Mouse (Mus musculus): Measurements from ENCODE around the gene Nfyb. TPM values are rescaled to one million over a fixed set of nuclear protein-coding genes. Genes with fewer than 3 reads are reported as not detected.
A peak's percentile ranks its signal among the peaks of the same experiment; 100 is the strongest.

Gene Nfyb
- 21.5 and 28.2 TPM in 2 replicates for polyA plus RNA-seq (2015; fragmentation: Nextera tagmentation; extraction: Ambion mirVana)

DNA sequence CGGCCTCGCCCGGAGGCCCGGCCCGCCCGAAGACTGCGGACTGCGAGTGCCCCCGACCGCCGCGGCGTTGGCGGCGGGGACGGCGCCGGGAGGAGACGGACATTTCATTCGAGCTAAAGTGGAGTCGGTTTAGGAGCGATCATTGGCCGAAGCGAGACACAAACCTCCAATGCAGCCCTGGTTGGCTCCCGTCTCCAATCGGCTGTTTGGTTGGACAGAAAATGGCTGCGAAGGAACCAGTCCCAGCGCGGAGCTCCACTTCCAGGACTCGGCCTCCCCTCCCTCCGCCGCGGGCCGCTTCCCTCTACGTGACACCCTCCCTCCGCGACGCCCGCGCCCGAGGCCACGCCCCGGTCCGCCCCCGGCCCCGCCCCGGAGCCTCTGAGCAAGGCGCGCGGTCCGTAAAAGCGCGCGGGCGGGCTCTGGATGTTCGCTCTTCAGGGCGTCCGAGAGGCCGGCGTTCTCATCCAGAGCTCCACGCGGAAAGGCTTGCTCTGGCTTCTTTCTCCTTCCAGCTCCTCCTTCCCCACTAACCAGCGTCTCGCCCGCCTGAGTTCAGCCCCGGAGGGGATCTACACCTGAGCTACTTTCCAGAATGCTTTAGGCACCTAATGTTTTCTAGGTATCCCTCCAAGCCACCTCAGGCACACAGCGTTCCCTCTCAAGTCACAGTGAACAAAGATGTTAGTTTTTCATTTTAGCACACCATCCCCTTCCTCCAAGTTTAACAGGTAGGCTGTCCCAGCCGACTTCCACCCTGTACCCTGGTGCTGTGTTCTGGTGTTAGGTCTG lies at the start of gene Nfyb:
Gene Nfyb (minus strand): TSS at position 305 of the 792 bp plus-strand sequence.
- Histone ChIP-seq H3K4me1 (ENCODE audit: insufficient read depth, low read depth, low read length) (peaks cover 14% of the 10 kb centered on the region; the same call in 1 of the 2 replicates), H3K4me3 (ENCODE audit: low read depth, low read length) (peak within 1 kb of the TSS; percentile 78), H3K27me3 (replicated peaks; ENCODE audit: insufficient read depth, low read length) (no peaks in the 10 kb centered on the region), H3K27ac (ENCODE audit: low read length) (peak within 1 kb of the TSS; percentile 98), H3K4me2 (replicated peaks; ENCODE audit: low read depth, low read length) (peak within 1 kb of the TSS; percentile 79), H3K9ac (replicated peaks; ENCODE audit: low read depth) (peak within 1 kb of the TSS; percentile 93), H3K9me3 (ENCODE audit: low read length) (no peaks in the 10 kb centered on the region), H3K36me3 (ENCODE audit: insufficient read depth, low read length) (no peaks in the 10 kb centered on the region)
- 1% methylated on average over 47 of the region's 68 CpGs for WGBS
- TF ChIP-seq EP300 (IDR thresholded peaks at IDR 0.05), result no peak
- no peak for TF ChIP-seq CTCF (IDR thresholded peaks at IDR 0.05)
- DNase-seq (ENCODE audit: low spot score) (peak; percentile 99), ATAC-seq (peak; percentile 97)

DNA sequence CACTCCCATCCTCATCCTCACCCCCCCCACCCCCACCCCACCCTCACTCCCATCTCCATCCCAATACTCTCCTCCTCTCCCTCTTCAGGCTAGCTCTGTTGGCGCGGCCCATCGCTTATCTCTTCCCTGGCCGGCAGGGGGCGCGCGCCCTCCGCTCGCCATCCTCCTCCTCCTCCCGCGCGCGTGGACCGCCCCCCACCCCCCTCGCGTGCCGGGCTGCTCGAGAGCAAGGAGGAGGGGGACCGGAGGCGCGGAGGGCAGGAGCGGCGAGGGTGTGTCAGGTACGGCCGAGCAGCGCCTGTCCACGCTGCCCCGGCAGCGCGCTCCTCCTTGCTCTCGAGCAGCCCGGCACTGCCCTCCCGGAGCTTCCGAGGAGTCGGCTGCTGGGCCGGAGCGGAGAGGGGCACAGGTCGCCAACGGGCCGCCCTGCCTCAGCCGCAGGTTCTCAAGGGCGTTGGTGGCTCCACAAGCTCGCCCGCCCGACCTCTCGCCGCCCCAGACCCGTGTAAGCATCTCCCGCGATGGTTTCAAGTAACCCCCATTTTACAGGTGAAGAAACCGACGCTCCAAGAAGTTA lies 48.0 kb upstream of the Nfyb start:
- peak; percentile 86 for ATAC-seq

DNA sequence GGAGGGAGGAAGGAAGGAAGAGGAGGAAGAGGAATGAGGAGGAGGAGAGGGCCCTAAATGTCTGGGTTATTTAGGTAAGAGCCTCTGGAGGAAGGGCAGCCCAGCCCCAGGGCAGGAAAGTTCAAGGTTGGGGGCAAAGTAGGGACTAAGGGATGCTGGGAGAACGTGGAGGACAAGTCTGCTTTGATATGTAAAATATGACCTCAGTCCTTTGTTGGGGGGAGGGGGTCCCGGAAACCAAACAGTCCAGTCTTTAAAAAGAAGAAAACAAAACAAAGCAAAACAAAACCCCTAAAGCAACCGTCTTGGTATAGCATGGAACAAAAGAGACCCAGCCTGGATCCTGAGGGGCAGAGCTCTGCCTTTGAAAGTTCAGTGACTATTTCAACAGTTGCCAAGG lies 45.4 kb upstream of the Nfyb start:
- Histone ChIP-seq H3K36me3 (ENCODE audit: insufficient read depth, low read length) (no peaks in the 10 kb centered on the region), H3K4me2 (replicated peaks; ENCODE audit: low read depth, low read length) (no peak overlapping the region), H3K9me3 (ENCODE audit: low read length) (no peaks in the 10 kb centered on the region), H3K4me3 (ENCODE audit: low read depth, low read length) (no peak overlapping the region), H3K27me3 (replicated peaks; ENCODE audit: insufficient read depth, low read length) (no peaks in the 10 kb centered on the region), H3K4me1 (ENCODE audit: insufficient read depth, low read depth, low read length) (no peaks in the 10 kb centered on the region), H3K9ac (replicated peaks; ENCODE audit: low read depth) (no peak overlapping the region), H3K27ac (ENCODE audit: low read length) (no peak overlapping the region)
- 40% methylated on average over 3 of the region's 3 CpGs for WGBS
- ATAC-seq, result no peak
- no peak for DNase-seq (ENCODE audit: low spot score)
- no peak for TF ChIP-seq EP300 (IDR thresholded peaks at IDR 0.05)
- TF ChIP-seq CTCF (IDR thresholded peaks at IDR 0.05), result no peak

More for the DNA sequence above, 48.0 kb upstream of the Nfyb start:
- WGBS, result 5% methylated on average over 36 of the region's 52 CpGs
- H3K27me3 ChIP-seq (replicated peaks; ENCODE audit: insufficient read depth, low read length), result no peaks in the 10 kb centered on the region
- peak overlapping the region; percentile 43 for H3K4me3 ChIP-seq (ENCODE audit: low read depth, low read length)
- H3K27ac ChIP-seq (ENCODE audit: low read length), result no peak overlapping the region
- no peaks in the 10 kb centered on the region for H3K9me3 ChIP-seq (ENCODE audit: low read length)
- no peaks in the 10 kb centered on the region for H3K36me3 ChIP-seq (ENCODE audit: insufficient read depth, low read length)
- H3K4me1 ChIP-seq (ENCODE audit: insufficient read depth, low read depth, low read length), result no peaks in the 10 kb centered on the region
- H3K9ac ChIP-seq (replicated peaks; ENCODE audit: low read depth), result no peak overlapping the region
- peak overlapping the region; percentile 85 for H3K4me2 ChIP-seq (replicated peaks; ENCODE audit: low read depth, low read length)
- TF ChIP-seq CTCF (IDR thresholded peaks at IDR 0.05) (peak; percentile 93), EP300 (IDR thresholded peaks at IDR 0.05) (no peak)
- peak; percentile 85 for DNase-seq (ENCODE audit: low spot score)

DNA sequence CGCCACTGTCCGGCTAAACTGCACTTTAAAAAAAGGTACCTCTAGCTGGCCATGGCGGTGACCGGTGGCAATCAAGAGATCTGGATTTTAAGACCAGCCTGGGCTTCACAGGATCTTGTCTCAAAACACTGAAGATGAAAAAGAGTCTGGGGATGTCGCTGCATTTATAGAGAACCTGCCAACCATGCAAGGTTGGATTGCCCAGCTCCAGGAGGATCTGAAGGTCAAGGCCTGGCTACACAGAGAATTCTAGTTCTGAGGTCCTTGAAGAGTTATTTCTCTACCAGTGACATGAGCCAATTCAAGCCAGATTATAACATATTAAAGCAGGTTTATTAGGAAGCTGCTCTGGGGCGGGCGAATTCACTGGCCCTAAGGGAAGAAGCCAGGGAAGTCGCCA lies 44.9 kb upstream of the Nfyb start:
- no peak for ATAC-seq
- Histone ChIP-seq H3K4me1 (ENCODE audit: insufficient read depth, low read depth, low read length) (no peaks in the 10 kb centered on the region), H3K27ac (ENCODE audit: low read length) (no peak overlapping the region), H3K9me3 (ENCODE audit: low read length) (no peaks in the 10 kb centered on the region), H3K36me3 (ENCODE audit: insufficient read depth, low read length) (no peaks in the 10 kb centered on the region), H3K4me2 (replicated peaks; ENCODE audit: low read depth, low read length) (no peak overlapping the region), H3K9ac (replicated peaks; ENCODE audit: low read depth) (no peak overlapping the region), H3K4me3 (ENCODE audit: low read depth, low read length) (no peak overlapping the region), H3K27me3 (replicated peaks; ENCODE audit: insufficient read depth, low read length) (no peaks in the 10 kb centered on the region)
- WGBS, result 82% methylated on average over 8 of the region's 8 CpGs
- TF ChIP-seq EP300 (IDR thresholded peaks at IDR 0.05) (no peak), CTCF (IDR thresholded peaks at IDR 0.05) (no peak)
- no peak for DNase-seq (ENCODE audit: low spot score)

DNA sequence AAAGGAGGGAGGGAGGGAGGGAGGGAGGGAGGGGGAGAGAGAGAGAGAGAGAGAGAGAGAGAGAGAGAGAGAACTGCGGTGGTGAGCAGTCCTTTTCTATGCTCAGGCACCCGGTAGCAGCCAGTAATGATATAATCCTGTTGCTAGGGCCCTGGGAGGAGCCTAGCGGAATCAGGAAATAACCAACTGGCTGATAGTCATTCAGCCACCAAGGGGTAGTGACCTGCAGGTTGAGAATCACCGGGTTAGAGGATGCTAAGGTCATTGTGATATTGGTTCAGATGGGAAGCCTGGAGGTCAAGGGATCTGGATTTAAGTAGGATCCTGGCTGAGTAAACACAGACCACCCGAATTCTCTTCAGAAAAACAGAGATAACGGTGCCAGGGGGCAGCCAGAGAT lies 44.2 kb upstream of the Nfyb start:
- no peak overlapping the region for H3K9ac ChIP-seq (replicated peaks; ENCODE audit: low read depth)
- 46% methylated on average over 6 of the region's 6 CpGs for WGBS
- H3K36me3 ChIP-seq (ENCODE audit: insufficient read depth, low read length), result no peaks in the 10 kb centered on the region
- H3K27me3 ChIP-seq (replicated peaks; ENCODE audit: insufficient read depth, low read length), result no peaks in the 10 kb centered on the region
- TF ChIP-seq EP300 (IDR thresholded peaks at IDR 0.05) (no peak), CTCF (IDR thresholded peaks at IDR 0.05) (no peak)
- H3K4me2 ChIP-seq (replicated peaks; ENCODE audit: low read depth, low read length), result no peak overlapping the region
- no peaks in the 10 kb centered on the region for H3K4me1 ChIP-seq (ENCODE audit: insufficient read depth, low read depth, low read length)
- no peak overlapping the region for H3K27ac ChIP-seq (ENCODE audit: low read length)
- no peaks in the 10 kb centered on the region for H3K9me3 ChIP-seq (ENCODE audit: low read length)
- DNase-seq (ENCODE audit: low spot score) (no peak), ATAC-seq (no peak)
- no peak overlapping the region for H3K4me3 ChIP-seq (ENCODE audit: low read depth, low read length)

DNA sequence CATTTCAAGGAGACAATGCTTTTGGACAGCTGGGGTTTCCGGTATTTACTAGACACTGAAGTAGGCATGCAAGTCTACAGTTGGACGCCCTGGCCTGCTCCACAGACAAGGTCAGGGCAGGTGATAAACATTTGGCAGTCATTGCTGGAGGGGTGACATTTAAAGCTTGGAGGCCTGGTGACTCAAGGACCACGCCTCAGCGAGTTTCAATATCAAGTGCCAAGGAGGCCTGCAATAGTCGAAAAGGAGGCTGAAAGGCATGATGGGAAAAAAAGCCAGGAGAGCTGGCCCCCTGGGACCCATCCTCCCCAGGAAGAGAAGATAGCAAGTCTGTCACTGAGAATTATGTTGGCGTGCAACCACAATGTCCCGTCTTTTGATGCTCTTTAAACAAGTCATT lies 43.3 kb upstream of the Nfyb start:
- 63% methylated on average over 7 of the region's 7 CpGs for WGBS
- Histone ChIP-seq H3K9ac (replicated peaks; ENCODE audit: low read depth) (no peak overlapping the region), H3K36me3 (ENCODE audit: insufficient read depth, low read length) (no peaks in the 10 kb centered on the region), H3K27ac (ENCODE audit: low read length) (no peak overlapping the region), H3K27me3 (replicated peaks; ENCODE audit: insufficient read depth, low read length) (no peaks in the 10 kb centered on the region), H3K9me3 (ENCODE audit: low read length) (no peaks in the 10 kb centered on the region), H3K4me3 (ENCODE audit: low read depth, low read length) (no peak overlapping the region), H3K4me2 (replicated peaks; ENCODE audit: low read depth, low read length) (no peak overlapping the region), H3K4me1 (ENCODE audit: insufficient read depth, low read depth, low read length) (no peaks in the 10 kb centered on the region)
- DNase-seq (ENCODE audit: low spot score), result no peak
- no peak for ATAC-seq
- TF ChIP-seq EP300 (IDR thresholded peaks at IDR 0.05) (no peak), CTCF (IDR thresholded peaks at IDR 0.05) (no peak)

Data from lung, postnatal 0 days (tissue).